Mouse (Mus musculus): ENCODE results near the gene Alox12b.

The Alox12b gene

DNA sequence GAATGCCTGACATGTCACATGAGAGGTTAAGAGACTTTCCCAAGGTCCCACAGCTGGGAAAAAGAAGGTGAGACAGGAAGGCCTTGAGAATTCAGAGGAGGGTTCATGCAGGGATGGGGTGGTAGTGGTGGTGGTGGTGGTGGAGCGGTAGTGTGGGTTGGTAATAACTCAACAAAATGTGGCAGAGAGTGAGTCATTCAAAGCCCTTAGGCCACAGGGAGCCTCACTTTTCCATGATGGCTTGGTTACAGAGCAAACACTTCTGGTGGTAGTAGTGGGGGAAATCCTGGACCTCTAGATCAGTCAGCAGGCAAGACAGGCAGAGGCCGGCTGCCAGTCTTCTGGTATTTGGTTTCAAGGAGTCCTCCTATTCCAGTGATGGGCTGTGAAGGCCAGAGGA is 15.8 kb downstream of the Alox12b start:
- no peak for DNase-seq (ENCODE audit: low spot score in 2 of 2)

DNA sequence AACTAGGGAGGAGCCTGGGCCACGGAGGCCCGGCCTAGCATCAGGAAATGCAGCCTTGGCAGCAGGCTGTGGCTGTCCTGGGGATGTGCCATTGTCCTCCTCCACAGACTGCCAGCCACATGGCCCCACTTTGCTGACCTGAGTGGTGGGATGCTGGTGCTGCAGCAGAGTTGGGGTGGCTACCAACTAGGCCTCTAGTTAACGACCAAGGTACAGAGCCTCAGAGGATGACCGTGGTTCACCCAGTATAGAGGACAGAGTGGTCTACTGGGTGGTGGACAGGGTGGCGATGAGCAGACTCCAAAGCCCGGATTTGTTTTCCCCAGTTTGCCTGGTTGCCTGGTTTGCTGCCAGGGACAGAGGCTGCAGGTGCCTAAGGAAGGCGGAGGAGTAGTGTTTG is 17.9 kb downstream of the Alox12b start:
- DNase-seq (ENCODE audit: low spot score in 2 of 2) = no peak

DNA sequence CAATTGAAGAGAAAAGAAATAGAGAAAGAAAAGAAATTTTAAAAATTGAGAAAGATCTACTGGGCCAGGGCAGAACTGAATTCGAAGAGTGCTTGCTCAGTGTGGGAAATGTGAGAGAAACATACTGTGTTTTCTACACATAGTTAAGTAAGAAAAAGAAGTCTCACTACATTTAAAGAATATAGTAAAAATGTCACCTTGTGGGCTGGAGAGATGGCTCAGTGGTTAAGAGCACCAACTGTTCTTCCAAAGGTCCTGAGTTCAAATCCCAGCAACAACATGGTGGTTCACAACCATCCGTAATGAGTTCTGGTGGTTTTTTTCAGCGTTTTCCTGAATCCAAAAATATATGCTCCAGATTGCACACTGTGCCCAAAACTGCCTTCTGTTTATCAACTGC is 21.7 kb downstream of the Alox12b start:
- no peak for DNase-seq (ENCODE audit: low spot score in 2 of 2)

DNA sequence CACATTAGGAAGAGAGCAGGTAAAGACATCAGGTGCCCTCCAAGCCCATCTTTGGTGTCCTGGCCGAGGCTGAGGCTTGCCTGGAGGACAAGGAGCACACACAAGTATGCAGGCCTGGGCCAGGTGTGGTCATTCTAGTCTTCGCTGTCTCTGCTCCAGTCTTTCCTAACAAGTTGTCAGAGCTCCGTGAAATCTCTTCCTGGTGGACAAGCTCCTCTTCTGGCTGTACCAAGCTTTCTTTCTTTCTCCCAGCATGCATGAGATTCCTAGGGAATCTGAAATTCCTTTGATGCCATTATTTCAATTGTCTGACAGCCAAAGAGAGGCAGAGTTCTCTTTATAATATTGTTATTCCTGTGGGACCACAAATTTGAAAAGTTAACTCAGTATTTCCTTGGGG is 22.7 kb downstream of the Alox12b start:
- no peak for DNase-seq (ENCODE audit: low spot score in 2 of 2)

DNA sequence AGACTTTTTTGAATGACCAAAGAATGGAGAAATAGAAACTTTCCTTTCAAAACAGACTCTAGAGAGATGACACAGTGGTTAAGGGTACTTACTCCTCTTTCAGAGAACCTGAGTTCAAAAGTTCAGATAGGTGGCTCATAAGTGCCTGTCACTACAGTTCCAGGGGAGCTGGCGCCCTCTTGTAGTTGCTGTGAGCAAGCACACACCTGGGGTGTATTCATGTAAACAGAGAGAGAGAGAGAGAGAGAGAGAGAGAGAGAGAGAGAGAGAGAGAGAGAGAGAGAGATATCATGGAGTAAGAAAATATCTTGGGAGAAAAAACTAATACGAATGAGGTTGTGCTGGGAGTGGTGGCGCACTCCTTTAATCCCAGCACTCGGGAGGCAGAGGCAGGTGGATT is 23.3 kb downstream of the Alox12b start:
- DNase-seq (ENCODE audit: low spot score in 2 of 2) = no peak

DNA sequence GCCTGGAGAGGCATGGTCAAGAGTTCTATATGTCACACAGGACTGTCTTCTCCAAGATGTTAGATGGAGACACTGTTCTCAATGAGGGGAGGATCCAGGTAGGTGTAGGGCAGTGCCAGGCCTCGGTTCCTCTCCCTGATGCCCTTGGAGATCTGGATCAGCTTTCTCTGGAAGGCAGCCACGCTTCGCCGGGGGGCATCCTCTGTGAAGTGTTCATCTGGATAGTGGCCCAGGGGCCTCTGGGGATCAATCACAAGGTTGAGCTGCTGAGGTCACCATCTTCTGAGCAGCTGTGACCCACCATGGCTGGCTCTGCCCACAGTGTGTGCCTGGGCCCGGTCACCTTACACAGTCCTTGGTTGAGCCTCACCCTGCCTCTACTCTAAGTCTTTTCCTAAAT is 28.2 kb downstream of the Alox12b start:
- no peak for DNase-seq (ENCODE audit: low spot score in 2 of 2)

DNA sequence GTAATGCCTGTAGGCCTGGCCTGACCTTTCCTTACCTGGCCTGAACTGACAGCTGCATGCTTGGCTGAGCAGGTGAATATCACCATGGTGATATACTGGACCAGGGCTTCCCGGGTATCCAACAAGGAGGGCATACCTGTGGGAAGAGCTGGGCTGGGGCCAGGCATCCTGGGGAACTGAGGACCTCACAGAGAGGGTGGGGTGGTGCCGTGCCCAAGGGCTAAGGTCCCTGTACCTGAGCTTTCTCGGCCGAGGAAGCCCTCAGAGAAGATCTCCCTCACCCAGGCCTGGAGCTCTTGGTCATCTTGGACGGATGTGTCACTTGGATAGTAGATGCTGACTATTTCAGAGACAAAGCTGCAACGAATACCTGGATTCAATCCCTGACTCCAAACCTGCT is 29.1 kb downstream of the Alox12b start:
- no peak for DNase-seq (ENCODE audit: low spot score in 2 of 2)

DNA sequence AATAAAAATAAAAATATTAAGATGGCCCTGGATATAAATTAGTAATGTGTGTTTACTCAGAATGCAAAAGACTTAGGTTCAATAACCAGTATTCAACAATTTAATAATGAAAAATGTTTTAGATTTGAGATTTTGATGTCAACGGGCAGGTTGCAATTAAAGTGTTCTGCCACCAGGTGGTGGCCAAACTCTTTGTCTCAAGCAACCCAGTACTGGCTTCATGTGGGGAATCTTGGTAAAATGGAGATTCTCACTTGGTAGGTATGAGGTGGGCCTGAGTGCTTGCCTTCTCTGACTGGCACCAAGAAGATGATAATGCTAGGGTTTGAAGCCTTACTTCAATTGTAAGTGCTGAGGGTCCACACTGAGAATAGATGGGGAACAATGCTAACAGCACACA is 36.1 kb downstream of the Alox12b start:
- DNase-seq (ENCODE audit: low spot score in 2 of 2) = no peak

DNA sequence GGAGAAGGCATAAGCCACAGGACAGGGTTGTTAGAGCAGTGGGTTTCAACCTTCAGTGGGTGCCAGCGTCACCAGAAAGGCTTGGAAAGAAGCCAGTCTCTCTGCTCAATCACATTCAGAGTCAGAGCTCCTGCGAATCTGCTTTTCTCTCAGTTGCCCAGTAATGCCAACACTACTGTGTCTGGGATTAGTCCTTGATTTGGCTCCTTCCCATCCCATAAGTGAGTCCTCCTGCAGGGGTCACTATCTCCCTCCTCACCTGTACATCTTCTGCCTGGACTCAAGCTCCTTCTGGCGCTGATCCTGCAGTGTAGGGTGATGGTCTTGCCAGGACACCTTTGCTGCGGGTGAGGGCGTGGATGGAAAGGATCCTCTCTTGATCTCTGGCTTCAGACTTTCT is 40.0 kb downstream of the Alox12b start:
- DNase-seq (ENCODE audit: low spot score in 2 of 2) = no peak

DNA sequence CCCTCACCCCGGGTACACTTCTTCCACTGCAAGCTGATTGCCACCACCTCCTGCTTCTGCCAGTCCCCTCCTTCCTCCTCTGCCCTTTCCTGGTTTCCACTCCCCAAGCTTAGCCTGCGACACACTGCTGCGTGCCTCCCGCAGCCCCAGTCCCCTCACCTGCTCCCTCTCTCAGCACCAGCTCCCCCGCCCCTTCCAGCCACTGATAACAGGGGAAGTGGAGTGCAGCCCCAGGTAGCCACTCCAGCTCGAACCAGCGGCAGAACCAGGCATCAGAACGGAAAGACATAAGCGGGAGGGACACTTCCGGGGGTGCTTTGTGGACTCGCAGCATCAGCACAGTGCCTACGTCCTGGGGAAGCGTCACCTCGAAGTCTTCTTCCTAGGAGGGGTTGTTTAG is 40.4 kb downstream of the Alox12b start:
- no peak for DNase-seq (ENCODE audit: low spot score in 2 of 2)

DNA sequence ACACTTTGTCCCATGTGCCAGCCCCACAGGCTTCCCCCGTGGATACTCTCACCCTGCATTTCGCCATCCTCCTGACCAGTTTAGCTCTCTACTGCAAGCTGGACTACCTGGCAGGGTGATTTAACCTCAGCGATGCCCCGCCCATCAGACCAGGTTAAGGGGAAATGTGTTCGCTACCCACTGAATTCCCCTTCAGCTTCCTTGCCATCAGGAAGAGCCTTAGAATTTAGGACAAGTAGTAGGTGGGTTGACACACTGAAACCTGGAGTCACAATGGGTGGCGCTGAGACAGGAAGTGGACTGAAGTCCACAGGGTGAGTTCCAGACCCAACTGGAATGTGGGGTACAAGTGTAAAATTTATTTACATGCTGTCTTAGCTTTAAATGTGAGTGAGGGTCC is 41.0 kb downstream of the Alox12b start, which contains the start of gene Alox8:
Gene Alox8, minus strand, starts transcription at position 101 of the 400 bp plus-strand sequence.
- no peak for DNase-seq (ENCODE audit: low spot score in 2 of 2)

DNA sequence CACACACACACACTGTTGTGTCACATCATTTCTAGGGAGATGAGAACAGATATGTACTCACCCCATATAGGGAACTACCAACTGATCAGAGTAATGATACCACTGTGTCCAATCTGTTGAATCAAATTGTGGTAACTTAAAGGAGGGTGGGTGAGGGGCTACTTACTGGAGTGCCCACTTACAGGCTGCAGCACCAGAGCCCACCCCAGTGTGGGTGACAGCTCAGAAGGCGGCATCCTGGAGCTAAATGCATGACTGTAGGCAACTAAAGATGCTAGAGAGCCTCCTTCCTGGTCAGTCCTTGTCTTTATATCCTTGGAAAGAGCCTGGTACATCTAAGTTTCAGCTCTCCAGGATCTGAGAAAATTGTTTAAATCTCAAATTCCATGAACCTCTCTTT is 42.5 kb downstream of the Alox12b start:
- DNase-seq (ENCODE audit: low spot score in 2 of 2) = no peak

DNA sequence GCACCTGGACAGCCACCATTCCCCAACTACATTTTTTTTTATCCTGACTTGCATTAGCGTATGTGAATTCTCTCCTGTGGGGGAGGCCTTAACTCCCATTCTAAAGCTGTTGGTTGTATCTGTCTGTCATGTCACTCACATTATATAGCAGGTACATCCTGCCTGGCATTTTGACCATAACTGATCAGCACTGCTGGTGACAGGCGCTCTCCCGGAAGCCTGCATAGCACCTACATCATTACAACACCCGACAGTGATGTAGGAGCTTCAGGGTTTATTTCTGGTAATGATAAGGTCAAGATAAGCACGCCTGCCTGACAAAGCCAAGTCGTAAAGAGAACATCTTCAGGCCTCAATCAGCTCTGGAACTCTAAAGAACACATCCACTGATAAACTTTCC is 43.4 kb downstream of the Alox12b start:
- no peak for DNase-seq (ENCODE audit: low spot score in 2 of 2)

DNA sequence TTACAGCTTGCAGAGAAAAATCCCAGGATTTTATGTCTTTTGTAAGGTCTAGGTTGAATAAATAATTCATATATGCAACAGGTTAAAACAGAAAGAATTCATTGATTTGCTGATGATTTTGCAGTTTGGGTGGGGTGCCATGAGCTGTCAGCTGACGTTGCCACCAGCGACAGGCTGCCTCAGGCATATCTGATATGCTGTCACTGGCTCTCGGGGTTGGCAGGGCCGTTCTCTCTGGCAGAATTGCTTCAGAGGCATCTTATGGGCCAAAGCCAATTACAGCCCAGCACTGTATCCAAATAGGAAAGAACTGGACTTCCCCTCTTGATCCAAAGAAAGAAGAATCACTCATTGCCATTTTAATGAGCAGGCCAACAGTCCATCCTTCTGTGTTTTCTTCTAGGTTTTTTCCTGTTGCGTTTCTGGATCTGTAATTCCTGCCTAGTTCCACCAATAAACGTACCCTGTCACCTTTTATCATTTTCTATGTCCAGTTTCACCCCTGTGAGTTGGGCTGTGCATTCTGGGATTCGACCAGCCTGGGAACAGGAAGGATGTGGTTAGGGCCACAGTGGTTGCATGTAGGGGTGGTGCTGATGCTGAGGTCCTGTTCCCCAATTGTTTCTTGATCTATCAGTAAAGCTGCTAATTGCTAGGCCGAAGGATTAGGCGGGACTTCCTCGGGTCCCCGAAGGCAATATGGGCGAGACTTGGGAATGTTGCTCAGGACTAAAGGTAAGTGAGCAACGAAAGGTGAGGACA is 45.9 kb downstream of the Alox12b start:
- DNase-seq (ENCODE audit: low spot score in 2 of 2) = no peak

DNA sequence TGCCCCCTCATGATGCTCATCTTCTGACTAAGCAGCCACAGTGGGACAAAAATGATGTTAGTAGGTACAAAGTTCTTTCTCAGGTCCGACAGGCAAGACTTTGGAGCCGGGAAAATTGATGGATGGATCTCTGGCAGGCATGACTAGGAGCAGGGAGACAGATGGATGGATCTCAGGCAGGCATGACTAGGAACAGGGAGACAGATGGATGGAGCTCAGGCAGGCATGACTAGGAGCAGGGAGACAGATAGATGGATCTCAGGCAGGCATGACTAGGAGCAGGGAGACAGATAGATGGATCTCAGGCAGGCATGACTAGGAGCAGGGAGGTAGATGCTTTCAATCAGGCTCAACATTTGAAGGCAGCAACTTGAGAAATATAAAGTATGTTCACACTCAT is 54.6 kb downstream of the Alox12b start:
- DNase-seq (ENCODE audit: low spot score in 2 of 2) = no peak

DNA sequence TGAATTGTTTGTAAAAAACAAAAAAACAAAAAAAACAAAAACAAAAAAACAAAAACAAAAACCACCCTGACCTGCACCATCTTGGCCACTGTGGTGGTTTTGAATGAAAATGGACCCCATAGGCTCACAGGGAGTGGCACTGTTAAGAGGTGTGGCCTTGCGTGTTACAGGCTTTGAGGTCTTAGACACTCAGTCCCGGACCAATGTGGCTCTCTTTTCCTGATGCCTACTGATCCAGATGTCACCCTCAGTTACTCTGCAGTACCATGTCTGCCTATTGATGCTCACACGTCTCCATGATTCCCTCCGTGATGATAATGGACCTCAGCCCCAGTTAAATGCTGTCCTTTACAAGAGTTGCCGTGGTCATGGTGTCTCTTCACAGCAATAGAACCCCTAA is 60.6 kb downstream of the Alox12b start:
- DNase-seq (ENCODE audit: low spot score in 2 of 2) = no peak

DNA sequence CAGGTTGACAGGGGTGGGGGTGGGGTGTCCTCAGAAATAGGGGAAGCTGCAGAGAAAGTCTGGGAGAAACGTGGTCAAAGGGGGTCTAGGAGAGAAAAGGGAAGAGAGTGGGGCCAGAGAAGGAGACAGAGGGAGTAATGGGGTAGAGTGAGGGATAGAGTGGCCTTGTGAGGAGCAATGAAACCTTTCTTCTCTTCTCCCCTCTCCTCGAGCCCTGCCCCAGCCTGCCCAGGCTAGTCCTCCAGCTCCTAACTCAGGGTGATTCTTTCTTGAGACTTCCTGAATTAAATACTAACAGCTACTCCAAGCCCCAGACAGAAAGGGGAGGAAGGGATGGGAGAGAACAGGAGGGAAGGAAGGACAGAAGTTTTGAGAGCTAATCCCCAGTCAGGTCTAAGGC is 61.9 kb downstream of the Alox12b start:
- DNase-seq (ENCODE audit: low spot score in 2 of 2) = no peak
